Mouse (Mus musculus): ENCODE measurements around the gene Eps8l2. TPM values are rescaled to one million over a fixed set of nuclear protein-coding genes. Genes with fewer than 3 reads are reported as not detected.

Gene Eps8l2
- polyA plus RNA-seq (2012; fragmentation: generic; extraction: Trizol) = 0.67 TPM
- long read RNA-seq, experiment 1, partial matches to known transcripts = 0 of 4 reads
- long read RNA-seq, experiment 1, other reads (novel, unspliced or antisense) = 1 of 4 reads
- long read RNA-seq, experiment 2, transcript Eps8l2-201 (21 exons, 3,191 nt) = major isoform, 28 of 34 reads
- long read RNA-seq, experiment 2, partial matches to known transcripts = 1 of 34 reads
- long read RNA-seq, experiment 2, other reads (novel, unspliced or antisense) = 5 of 34 reads

DNA sequence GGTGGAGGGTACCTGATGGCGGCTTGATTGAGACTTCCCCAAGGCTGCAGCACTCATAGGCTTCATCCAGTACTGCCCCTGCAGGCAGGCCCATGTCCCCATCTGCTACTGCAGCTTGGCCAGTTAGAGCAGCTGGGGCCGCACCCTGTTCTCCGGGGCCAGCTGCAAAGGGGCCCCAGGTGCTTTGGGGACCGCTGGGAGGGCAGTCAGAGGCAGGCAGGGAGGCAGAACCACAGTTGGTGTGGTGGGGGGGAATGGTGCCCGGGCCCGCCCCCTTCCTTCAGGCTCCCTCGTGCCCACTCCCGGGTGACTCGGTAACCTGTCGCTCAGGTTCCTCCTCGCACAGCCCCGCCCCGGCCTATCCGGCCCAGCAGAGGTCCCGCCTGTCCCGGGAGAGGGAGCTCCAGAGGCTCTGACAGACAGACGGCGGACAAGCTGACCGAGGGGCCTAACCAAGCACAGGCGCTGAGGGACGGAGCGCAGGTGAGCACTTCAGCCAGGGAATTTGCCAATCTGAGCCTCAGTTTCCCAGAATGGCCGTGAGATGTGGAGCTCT is at the start of gene Eps8l2:
Gene Eps8l2, plus strand, starts transcription at position 305 of the 556 bp plus-strand sequence.
- H3ac ChIP-seq (ENCODE audit: control insufficient read depth, insufficient read length, low read depth) = peak within 1 kb of the TSS; percentile 14
- H3K79me3 ChIP-seq (ENCODE audit: low read depth) = no peaks in the 10 kb centered on the region
- no peaks in the 10 kb centered on the region for H3K27me3 ChIP-seq (ENCODE audit: control insufficient read depth, insufficient read depth, insufficient read length)
- TF ChIP-seq CEBPB (IDR thresholded peaks at IDR 0.05; ENCODE audit: low read depth) = no peak
- no peak for TF ChIP-seq MYOG (IDR thresholded peaks at IDR 0.05; ENCODE audit: control insufficient read depth, extremely low read depth, insufficient read length)
- TF ChIP-seq MYOD1 (IDR thresholded peaks at IDR 0.05; ENCODE audit: control insufficient read depth, insufficient read length, low read depth) = no peak
- no peak for TF ChIP-seq MAX (IDR thresholded peaks at IDR 0.05)
- TF ChIP-seq USF1 (IDR thresholded peaks at IDR 0.05; ENCODE audit: low read depth) = no peak
- TF ChIP-seq FOSL1 (IDR thresholded peaks at IDR 0.05; ENCODE audit: insufficient read depth, low read length, poor library complexity, severe bottlenecking) = no peak
- no peak for TF ChIP-seq CTCF (IDR thresholded peaks at IDR 0.05; ENCODE audit: control insufficient read depth, insufficient read depth, insufficient read length)
- H3K36me3 ChIP-seq (ENCODE audit: control insufficient read depth, insufficient read depth) = no peaks in the 10 kb centered on the region
- no peak within 1 kb of the TSS for H3K4me3 ChIP-seq (ENCODE audit: insufficient read depth, poor library complexity, severe bottlenecking)
- no peaks in the 10 kb centered on the region for H3K79me2 ChIP-seq (ENCODE audit: control insufficient read depth, insufficient read depth)

DNA sequence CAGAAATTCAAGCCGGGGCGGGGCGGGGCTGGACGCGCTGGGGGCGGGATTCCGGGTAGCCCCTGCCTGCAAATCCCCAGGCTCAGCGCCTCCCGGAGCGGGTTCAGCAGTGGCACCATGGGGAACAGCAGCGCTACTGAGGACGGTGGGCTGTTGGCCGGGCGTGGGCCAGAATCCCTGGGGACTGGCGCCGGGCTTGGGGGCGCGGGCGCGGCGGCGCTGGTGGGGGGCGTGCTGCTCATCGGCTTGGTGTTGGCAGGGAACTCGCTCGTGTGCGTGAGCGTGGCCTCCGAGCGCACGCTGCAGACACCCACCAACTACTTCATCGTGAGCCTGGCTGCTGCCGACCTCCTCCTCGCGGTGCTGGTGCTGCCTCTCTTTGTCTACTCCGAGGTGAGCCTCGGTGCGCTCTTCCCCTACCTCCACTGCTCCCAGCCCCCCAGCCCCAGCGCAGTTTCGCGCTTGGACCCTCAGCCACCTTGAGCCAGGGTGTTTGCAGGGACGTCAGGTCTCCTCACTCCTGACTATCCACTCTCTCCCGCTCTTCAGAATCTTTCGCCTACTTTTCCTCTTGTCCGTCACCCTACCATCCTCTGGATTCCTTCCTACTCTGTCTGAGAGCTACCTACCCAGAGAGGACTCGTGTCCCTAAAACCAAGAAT is 46.6 kb upstream of the Eps8l2 start, which contains the start of gene Drd4:
Gene Drd4, plus strand, starts transcription at position 86 of the 662 bp plus-strand sequence.
- Histone ChIP-seq H3K79me3 (ENCODE audit: low read depth) (no peaks in the 10 kb centered on the region), H3K79me2 (ENCODE audit: control insufficient read depth, insufficient read depth) (no peaks in the 10 kb centered on the region), H3ac (ENCODE audit: control insufficient read depth, insufficient read length, low read depth) (peak within 1 kb of the TSS; percentile 3), H3K36me3 (ENCODE audit: control insufficient read depth, insufficient read depth) (no peaks in the 10 kb centered on the region), H3K4me3 (ENCODE audit: insufficient read depth, poor library complexity, severe bottlenecking) (no peak within 1 kb of the TSS), H3K27me3 (ENCODE audit: control insufficient read depth, insufficient read depth, insufficient read length) (peaks cover 22% of the 10 kb centered on the region)
- no peak for TF ChIP-seq MYOD1 (IDR thresholded peaks at IDR 0.05; ENCODE audit: control insufficient read depth, insufficient read length, low read depth)
- TF ChIP-seq MAX (IDR thresholded peaks at IDR 0.05) = no peak
- TF ChIP-seq CTCF (IDR thresholded peaks at IDR 0.05; ENCODE audit: control insufficient read depth, insufficient read depth, insufficient read length) = no peak

DNA sequence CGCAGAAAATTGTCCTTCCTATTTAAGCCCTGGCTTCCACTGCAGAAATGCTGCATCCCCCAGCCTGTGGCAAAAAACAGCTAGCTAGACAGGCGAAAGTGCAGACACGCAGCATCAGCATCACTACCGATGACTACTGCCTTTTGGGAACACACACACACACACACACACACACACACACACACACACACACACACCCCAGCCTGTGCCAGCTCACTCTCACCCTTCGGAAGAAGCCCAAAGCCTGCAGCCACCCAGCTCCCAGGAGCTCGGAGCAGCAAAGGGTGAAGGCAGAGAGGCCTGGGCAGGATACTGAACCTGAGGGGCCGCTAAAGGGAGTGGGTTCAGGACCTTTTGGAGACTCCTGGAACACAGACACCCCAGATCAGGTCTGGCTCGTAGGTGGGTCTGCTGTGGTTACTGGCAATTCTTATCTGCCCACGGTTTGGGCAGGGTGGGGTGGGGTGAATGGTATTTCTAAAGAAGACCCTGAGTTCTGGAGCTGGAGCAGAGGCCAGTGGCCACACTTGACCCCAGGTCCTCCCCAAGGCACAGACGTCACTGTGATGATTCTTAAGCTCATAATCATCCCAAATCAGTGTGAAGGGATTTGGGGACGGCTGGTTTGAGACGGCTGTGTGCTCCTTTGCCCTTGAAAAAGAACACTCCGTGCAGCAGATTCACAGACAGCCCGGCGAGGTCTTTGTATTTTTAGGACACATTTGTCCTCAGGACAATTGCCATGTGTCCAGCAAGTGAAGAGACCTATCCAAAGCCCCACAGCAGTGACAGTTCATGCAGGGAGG is 45.9 kb upstream of the Eps8l2 start:
- no peaks in the 10 kb centered on the region for H3K79me2 ChIP-seq (ENCODE audit: control insufficient read depth, insufficient read depth)
- no peak overlapping the region for H3K4me3 ChIP-seq (ENCODE audit: insufficient read depth, poor library complexity, severe bottlenecking)
- TF ChIP-seq CEBPB (IDR thresholded peaks at IDR 0.05; ENCODE audit: low read depth) (no peak), MAX (IDR thresholded peaks at IDR 0.05) (no peak), MYOG (IDR thresholded peaks at IDR 0.05; ENCODE audit: control insufficient read depth, extremely low read depth, insufficient read length) (no peak), USF1 (IDR thresholded peaks at IDR 0.05; ENCODE audit: low read depth) (no peak), CTCF (IDR thresholded peaks at IDR 0.05; ENCODE audit: control insufficient read depth, insufficient read depth, insufficient read length) (no peak), FOSL1 (IDR thresholded peaks at IDR 0.05; ENCODE audit: insufficient read depth, low read length, poor library complexity, severe bottlenecking) (no peak), MYOD1 (IDR thresholded peaks at IDR 0.05; ENCODE audit: control insufficient read depth, insufficient read length, low read depth) (no peak)
- H3K27me3 ChIP-seq (ENCODE audit: control insufficient read depth, insufficient read depth, insufficient read length) = peaks cover 22% of the 10 kb centered on the region
- H3K36me3 ChIP-seq (ENCODE audit: control insufficient read depth, insufficient read depth) = no peaks in the 10 kb centered on the region
- H3ac ChIP-seq (ENCODE audit: control insufficient read depth, insufficient read length, low read depth) = no peak overlapping the region
- no peaks in the 10 kb centered on the region for H3K79me3 ChIP-seq (ENCODE audit: low read depth)

DNA sequence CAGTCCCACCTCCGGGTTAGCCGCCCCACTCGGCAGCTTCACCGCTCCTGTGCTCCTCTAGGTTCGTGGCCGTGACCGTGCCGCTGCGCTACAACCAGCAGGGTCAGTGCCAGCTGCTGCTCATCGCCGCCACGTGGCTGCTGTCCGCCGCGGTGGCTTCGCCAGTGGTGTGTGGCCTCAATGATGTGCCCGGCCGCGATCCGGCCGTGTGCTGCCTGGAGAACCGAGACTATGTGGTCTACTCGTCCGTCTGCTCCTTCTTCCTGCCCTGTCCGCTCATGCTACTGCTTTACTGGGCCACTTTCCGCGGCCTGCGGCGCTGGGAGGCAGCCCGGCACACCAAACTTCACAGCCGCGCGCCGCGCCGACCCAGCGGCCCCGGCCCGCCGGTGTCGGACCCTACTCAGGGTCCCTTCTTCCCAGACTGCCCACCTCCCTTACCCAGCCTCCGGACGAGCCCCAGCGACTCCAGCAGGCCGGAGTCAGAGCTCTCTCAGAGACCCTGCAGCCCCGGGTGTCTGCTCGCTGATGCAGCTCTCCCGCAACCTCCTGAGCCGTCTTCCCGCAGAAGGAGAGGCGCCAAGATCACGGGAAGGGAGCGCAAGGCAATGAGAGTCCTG is 44.7 kb upstream of the Eps8l2 start:
- Histone ChIP-seq H3K36me3 (ENCODE audit: control insufficient read depth, insufficient read depth) (no peaks in the 10 kb centered on the region), H3K79me2 (ENCODE audit: control insufficient read depth, insufficient read depth) (no peaks in the 10 kb centered on the region), H3ac (ENCODE audit: control insufficient read depth, insufficient read length, low read depth) (no peak overlapping the region), H3K79me3 (ENCODE audit: low read depth) (no peaks in the 10 kb centered on the region), H3K27me3 (ENCODE audit: control insufficient read depth, insufficient read depth, insufficient read length) (peaks cover 22% of the 10 kb centered on the region), H3K4me3 (ENCODE audit: insufficient read depth, poor library complexity, severe bottlenecking) (no peak overlapping the region)
- TF ChIP-seq MYOD1 (IDR thresholded peaks at IDR 0.05; ENCODE audit: control insufficient read depth, insufficient read length, low read depth) = no peak
- no peak for TF ChIP-seq CEBPB (IDR thresholded peaks at IDR 0.05; ENCODE audit: low read depth)
- TF ChIP-seq USF1 (IDR thresholded peaks at IDR 0.05; ENCODE audit: low read depth) = no peak
- no peak for TF ChIP-seq MYOG (IDR thresholded peaks at IDR 0.05; ENCODE audit: control insufficient read depth, extremely low read depth, insufficient read length)
- no peak for TF ChIP-seq FOSL1 (IDR thresholded peaks at IDR 0.05; ENCODE audit: insufficient read depth, low read length, poor library complexity, severe bottlenecking)
- TF ChIP-seq MAX (IDR thresholded peaks at IDR 0.05) = no peak
- TF ChIP-seq CTCF (IDR thresholded peaks at IDR 0.05; ENCODE audit: control insufficient read depth, insufficient read depth, insufficient read length) = no peak

DNA sequence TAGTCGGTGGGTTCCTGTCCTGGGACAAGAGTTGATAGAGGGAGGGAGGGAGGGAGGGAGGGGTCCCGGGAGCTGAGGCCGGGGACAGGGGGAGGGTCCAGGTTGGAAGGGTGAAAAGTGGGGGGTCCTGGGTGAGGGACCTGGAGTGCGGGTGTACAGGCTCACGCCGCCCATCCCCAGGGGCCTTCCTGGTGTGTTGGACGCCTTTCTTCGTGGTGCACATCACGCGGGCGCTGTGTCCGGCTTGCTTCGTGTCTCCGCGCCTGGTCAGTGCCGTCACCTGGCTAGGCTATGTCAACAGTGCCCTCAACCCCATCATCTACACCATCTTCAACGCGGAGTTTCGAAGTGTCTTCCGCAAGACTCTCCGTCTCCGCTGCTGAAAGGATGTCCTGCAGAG is 44.2 kb upstream of the Eps8l2 start:
- Histone ChIP-seq H3K27me3 (ENCODE audit: control insufficient read depth, insufficient read depth, insufficient read length) (peaks cover 22% of the 10 kb centered on the region), H3ac (ENCODE audit: control insufficient read depth, insufficient read length, low read depth) (no peak overlapping the region), H3K79me2 (ENCODE audit: control insufficient read depth, insufficient read depth) (no peaks in the 10 kb centered on the region), H3K79me3 (ENCODE audit: low read depth) (no peaks in the 10 kb centered on the region), H3K36me3 (ENCODE audit: control insufficient read depth, insufficient read depth) (no peaks in the 10 kb centered on the region), H3K4me3 (ENCODE audit: insufficient read depth, poor library complexity, severe bottlenecking) (no peak overlapping the region)
- TF ChIP-seq MYOG (IDR thresholded peaks at IDR 0.05; ENCODE audit: control insufficient read depth, extremely low read depth, insufficient read length) = no peak
- no peak for TF ChIP-seq CEBPB (IDR thresholded peaks at IDR 0.05; ENCODE audit: low read depth)
- no peak for TF ChIP-seq USF1 (IDR thresholded peaks at IDR 0.05; ENCODE audit: low read depth)
- TF ChIP-seq FOSL1 (IDR thresholded peaks at IDR 0.05; ENCODE audit: insufficient read depth, low read length, poor library complexity, severe bottlenecking) = no peak
- no peak for TF ChIP-seq CTCF (IDR thresholded peaks at IDR 0.05; ENCODE audit: control insufficient read depth, insufficient read depth, insufficient read length)
- TF ChIP-seq MAX (IDR thresholded peaks at IDR 0.05) = no peak
- TF ChIP-seq MYOD1 (IDR thresholded peaks at IDR 0.05; ENCODE audit: control insufficient read depth, insufficient read length, low read depth) = no peak

All from C2C12 (cell line).